Mouse (Mus musculus): ENCODE measurements at regions not wholly inside any gene's neighbourhood (a gene's known extent, or its start where the extent isn't known, plus 50 kb on each side); places are given as distances from the start of the nearest gene placed in this dataset.

- WGBS: 57% methylated on average over 8 of the region's 8 CpGs
- H3K27ac ChIP-seq (replicated peaks; ENCODE audit: low read depth, low read length): no peak overlapping the region
- no peak overlapping the region for H3K4me2 ChIP-seq (replicated peaks; ENCODE audit: low read depth, low read length, severe bottlenecking)
- H3K27me3 ChIP-seq (ENCODE audit: control insufficient read depth, insufficient read depth, low read length): no peaks in the 10 kb centered on the region
- TF ChIP-seq POLR2A (IDR thresholded peaks at IDR 0.05; ENCODE audit: borderline replicate concordance, extremely low read depth, insufficient read depth, insufficient read length): no peak
- H3K4me1 ChIP-seq (ENCODE audit: control insufficient read depth, insufficient read depth, low read length): 0 out of 2 replicates have a peak, but pooled peaks cover 3% of the 10 kb centered on the region
- no peaks in the 10 kb centered on the region for H3K36me3 ChIP-seq (ENCODE audit: control insufficient read depth, insufficient read depth, low read length)
- ATAC-seq (ENCODE audit: low FRiP score, low read depth) (peak; percentile 80), DNase-seq (ENCODE audit: low spot score) (peak; percentile 75)
- no peak overlapping the region for H3K4me3 ChIP-seq (replicated peaks; ENCODE audit: low read length)
- no peak overlapping the region for H3K9ac ChIP-seq (ENCODE audit: low read depth, low read length, severe bottlenecking)
- H3K9me3 ChIP-seq (ENCODE audit: control insufficient read depth, low read length): no peaks in the 10 kb centered on the region
Measured at GRCm38 (mm10) chr3:38322426-38322825, 162.2 kb downstream of the Ankrd50 start.

DNA sequence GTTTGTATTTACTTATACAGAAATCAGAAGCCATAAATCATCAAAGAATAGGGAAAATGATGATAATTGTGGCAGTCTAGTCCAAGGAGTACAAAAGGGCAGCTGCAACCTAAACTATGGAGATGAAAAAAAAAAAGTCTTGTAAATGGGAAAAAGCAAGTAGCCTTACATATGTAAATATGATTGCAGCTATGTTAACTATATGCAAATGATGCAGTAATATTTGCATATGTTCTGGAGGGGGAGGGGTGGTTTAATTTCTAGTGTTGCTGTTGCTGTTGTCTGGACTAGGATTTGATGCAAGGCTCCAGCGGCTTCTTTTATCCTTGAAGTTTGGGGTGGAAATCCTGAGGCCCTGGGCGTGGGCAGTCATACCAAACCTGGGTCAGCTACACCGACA, 163.0 kb downstream of the Ankrd50 start:
- WGBS: 75% methylated on average over 3 of the region's 3 CpGs
- H3K9ac ChIP-seq (ENCODE audit: low read depth, low read length, severe bottlenecking): no peak overlapping the region
- no peaks in the 10 kb centered on the region for H3K9me3 ChIP-seq (ENCODE audit: control insufficient read depth, low read length)
- H3K36me3 ChIP-seq (ENCODE audit: control insufficient read depth, insufficient read depth, low read length): no peaks in the 10 kb centered on the region
- H3K27ac ChIP-seq (replicated peaks; ENCODE audit: low read depth, low read length): no peak overlapping the region
- ATAC-seq (ENCODE audit: low FRiP score, low read depth) (no peak), DNase-seq (ENCODE audit: low spot score) (no peak)
- H3K4me3 ChIP-seq (replicated peaks; ENCODE audit: low read length): no peak overlapping the region
- no peaks in the 10 kb centered on the region for H3K27me3 ChIP-seq (ENCODE audit: control insufficient read depth, insufficient read depth, low read length)
- H3K4me1 ChIP-seq (ENCODE audit: control insufficient read depth, insufficient read depth, low read length): 0 out of 2 replicates have a peak, but pooled peaks cover 3% of the 10 kb centered on the region
- H3K4me2 ChIP-seq (replicated peaks; ENCODE audit: low read depth, low read length, severe bottlenecking): no peak overlapping the region
- TF ChIP-seq POLR2A (IDR thresholded peaks at IDR 0.05; ENCODE audit: borderline replicate concordance, extremely low read depth, insufficient read depth, insufficient read length): no peak

DNA sequence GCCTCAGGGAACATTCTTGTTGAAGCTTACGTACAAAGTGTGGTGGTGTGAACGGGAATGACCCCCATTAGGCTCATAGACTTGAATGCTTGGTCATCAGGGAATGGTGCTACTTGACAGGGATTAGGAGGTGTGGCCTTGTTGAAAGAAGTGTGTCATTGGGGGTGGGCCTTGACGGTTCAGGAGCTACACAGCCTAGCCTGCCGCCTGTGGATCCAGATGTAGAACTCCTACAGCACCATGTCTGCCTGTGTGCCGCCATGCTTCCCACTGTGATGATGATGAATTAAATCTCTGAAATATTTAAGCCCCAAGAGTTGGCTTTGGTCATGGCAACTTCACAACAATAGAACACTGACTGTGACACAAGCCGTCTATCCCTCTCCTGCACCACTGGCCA, 163.6 kb downstream of the Ankrd50 start:
- H3K9ac ChIP-seq (ENCODE audit: low read depth, low read length, severe bottlenecking): no peak overlapping the region
- ATAC-seq (ENCODE audit: low FRiP score, low read depth): no peak
- WGBS: 91% methylated on average over 6 of the region's 6 CpGs

GRCm38 (mm10) chr3:38312834-38313233, 171.8 kb downstream of the Ankrd50 start:
- no peak for TF ChIP-seq POLR2A (IDR thresholded peaks at IDR 0.05; ENCODE audit: borderline replicate concordance, extremely low read depth, insufficient read depth, insufficient read length)
- Histone ChIP-seq H3K27ac (replicated peaks; ENCODE audit: low read depth, low read length) (no peak overlapping the region), H3K4me2 (replicated peaks; ENCODE audit: low read depth, low read length, severe bottlenecking) (no peak overlapping the region)

More for the DNA sequence above, 163.6 kb downstream of the Ankrd50 start:
- Histone ChIP-seq H3K36me3 (ENCODE audit: control insufficient read depth, insufficient read depth, low read length) (no peaks in the 10 kb centered on the region), H3K27me3 (ENCODE audit: control insufficient read depth, insufficient read depth, low read length) (no peaks in the 10 kb centered on the region), H3K4me2 (replicated peaks; ENCODE audit: low read depth, low read length, severe bottlenecking) (no peak overlapping the region), H3K9me3 (ENCODE audit: control insufficient read depth, low read length) (no peaks in the 10 kb centered on the region), H3K4me3 (replicated peaks; ENCODE audit: low read length) (no peak overlapping the region), H3K27ac (replicated peaks; ENCODE audit: low read depth, low read length) (no peak overlapping the region), H3K4me1 (ENCODE audit: control insufficient read depth, insufficient read depth, low read length) (0 out of 2 replicates have a peak, but pooled peaks cover 3% of the 10 kb centered on the region)
- no peak for DNase-seq (ENCODE audit: low spot score)
- TF ChIP-seq POLR2A (IDR thresholded peaks at IDR 0.05; ENCODE audit: borderline replicate concordance, extremely low read depth, insufficient read depth, insufficient read length): no peak

GRCm38 (mm10) chr3:38312121-38312520, 172.5 kb downstream of the Ankrd50 start:
- Histone ChIP-seq H3K9ac (ENCODE audit: low read depth, low read length, severe bottlenecking) (no peak overlapping the region), H3K27ac (replicated peaks; ENCODE audit: low read depth, low read length) (no peak overlapping the region), H3K36me3 (ENCODE audit: control insufficient read depth, insufficient read depth, low read length) (no peaks in the 10 kb centered on the region), H3K27me3 (ENCODE audit: control insufficient read depth, insufficient read depth, low read length) (no peaks in the 10 kb centered on the region), H3K4me1 (ENCODE audit: control insufficient read depth, insufficient read depth, low read length) (no peaks in the 10 kb centered on the region; the same call in 1 of the 2 replicates), H3K4me2 (replicated peaks; ENCODE audit: low read depth, low read length, severe bottlenecking) (no peak overlapping the region), H3K9me3 (ENCODE audit: control insufficient read depth, low read length) (no peaks in the 10 kb centered on the region), H3K4me3 (replicated peaks; ENCODE audit: low read length) (no peak overlapping the region)
- ATAC-seq (ENCODE audit: low FRiP score, low read depth) (no peak), DNase-seq (ENCODE audit: low spot score) (no peak)
- WGBS: 76% methylated on average over 3 of the region's 3 CpGs
- TF ChIP-seq POLR2A (IDR thresholded peaks at IDR 0.05; ENCODE audit: borderline replicate concordance, extremely low read depth, insufficient read depth, insufficient read length): no peak

More at GRCm38 (mm10) chr3:38312834-38313233, 171.8 kb downstream of the Ankrd50 start:
- H3K27me3 ChIP-seq (ENCODE audit: control insufficient read depth, insufficient read depth, low read length): no peaks in the 10 kb centered on the region
- no peaks in the 10 kb centered on the region for H3K36me3 ChIP-seq (ENCODE audit: control insufficient read depth, insufficient read depth, low read length)
- no peak overlapping the region for H3K9ac ChIP-seq (ENCODE audit: low read depth, low read length, severe bottlenecking)
- WGBS: 76% methylated on average over 6 of the region's 6 CpGs
- no peak for ATAC-seq (ENCODE audit: low FRiP score, low read depth)
- no peak overlapping the region for H3K4me3 ChIP-seq (replicated peaks; ENCODE audit: low read length)
- no peaks in the 10 kb centered on the region for H3K9me3 ChIP-seq (ENCODE audit: control insufficient read depth, low read length)
- no peaks in the 10 kb centered on the region; the same call in 1 of the 2 replicates for H3K4me1 ChIP-seq (ENCODE audit: control insufficient read depth, insufficient read depth, low read length)
- DNase-seq (ENCODE audit: low spot score): no peak
